Mouse (Mus musculus) bone marrow, adult 2 months (tissue): Measurements from ENCODE around the gene Kcnmb1. TPM values are rescaled to one million over a fixed set of nuclear protein-coding genes. Genes with fewer than 3 reads are reported as not detected.

Experiments
- H3K27ac ChIP-seq: fragments of 200-500 bp; 2 replicates; pipeline ENCODE4 v1.5.1; 2012; ENCODE audit warnings: low read depth, mild to moderate bottlenecking, control low read depth, inconsistent platforms, low read length; ENCODE audit not compliant: control insufficient read depth, poor library complexity, insufficient read depth
- H3K4me1 ChIP-seq: fragments of 200-500 bp; 2 replicates; pipeline ENCODE4 v1.6.1; 2011; ENCODE audit warnings: low read length; ENCODE audit not compliant: control insufficient read depth, insufficient read depth
- H3K4me3 ChIP-seq: fragments of 200-500 bp; replicated peaks from 2 replicates; pipeline ENCODE3; 2011; ENCODE audit warnings: mild to moderate bottlenecking, low read depth, low read length, control low read depth; ENCODE audit not compliant: control insufficient read depth
- CTCF ChIP-seq: fragments of 200-500 bp; IDR thresholded peaks from 2 replicates; pipeline ENCODE4 v1.5.1; 2011; ENCODE audit warnings: low read length, control low read depth; ENCODE audit not compliant: control insufficient read depth, insufficient read depth
- POLR2A ChIP-seq: fragments of 200-500 bp; IDR thresholded peaks from 2 replicates; pipeline ENCODE4 v1.6.1; 2011; ENCODE audit warnings: low read depth, mild to moderate bottlenecking, control low read depth, low read length, borderline replicate concordance; ENCODE audit not compliant: control insufficient read depth
- WGBS: fragments of 180-500 bp; shearing (Covaris S2); methylation state at CpG from one replicate; pipeline ENCODE4 v1.1.7; 2018; 5-methylcytosine and 5-hydroxymethylcytosine counted together
- polyA plus RNA-seq: library from polyadenylated mRNA; stranded (reverse); fragments of >200 nt; gene quantifications from 2 replicates; pipeline ENCODE4 v1.2.4, GENCODE M21; 2011; ENCODE audit warnings: low replicate concordance; ENCODE audit not compliant: missing spikeins, insufficient read depth, insufficient read length

Kcnmb1 gene
- polyA plus RNA-seq, 1 experiment = not detected

DNA sequence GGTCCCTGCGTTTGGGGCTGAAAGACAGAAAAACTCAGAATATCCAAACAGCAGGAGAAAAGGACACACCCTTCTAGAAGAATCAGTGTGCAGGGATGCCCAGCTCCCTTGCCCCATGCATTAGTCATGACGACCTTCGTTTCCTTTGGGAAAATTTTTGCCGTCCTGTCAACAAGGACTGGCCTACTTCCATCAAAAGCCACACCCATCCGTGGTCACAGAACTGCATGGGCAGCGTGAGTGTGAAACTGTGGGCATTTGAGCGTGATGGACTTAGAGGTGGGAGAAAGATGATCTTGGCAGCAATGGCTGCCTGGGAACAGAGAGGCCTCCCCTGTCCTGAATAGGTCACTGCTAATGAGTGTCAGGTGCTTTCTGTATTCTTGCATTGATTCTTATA is 9.3 kb downstream of the Kcnmb1 start:
- TF ChIP-seq POLR2A (no peak), CTCF (no peak)
- Histone ChIP-seq H3K4me1 (no peaks in the 10 kb centered on the region), H3K27ac (no peak overlapping the region), H3K4me3 (no peak overlapping the region)
- 75% methylated on average over 7 of the region's 7 CpGs for WGBS

DNA sequence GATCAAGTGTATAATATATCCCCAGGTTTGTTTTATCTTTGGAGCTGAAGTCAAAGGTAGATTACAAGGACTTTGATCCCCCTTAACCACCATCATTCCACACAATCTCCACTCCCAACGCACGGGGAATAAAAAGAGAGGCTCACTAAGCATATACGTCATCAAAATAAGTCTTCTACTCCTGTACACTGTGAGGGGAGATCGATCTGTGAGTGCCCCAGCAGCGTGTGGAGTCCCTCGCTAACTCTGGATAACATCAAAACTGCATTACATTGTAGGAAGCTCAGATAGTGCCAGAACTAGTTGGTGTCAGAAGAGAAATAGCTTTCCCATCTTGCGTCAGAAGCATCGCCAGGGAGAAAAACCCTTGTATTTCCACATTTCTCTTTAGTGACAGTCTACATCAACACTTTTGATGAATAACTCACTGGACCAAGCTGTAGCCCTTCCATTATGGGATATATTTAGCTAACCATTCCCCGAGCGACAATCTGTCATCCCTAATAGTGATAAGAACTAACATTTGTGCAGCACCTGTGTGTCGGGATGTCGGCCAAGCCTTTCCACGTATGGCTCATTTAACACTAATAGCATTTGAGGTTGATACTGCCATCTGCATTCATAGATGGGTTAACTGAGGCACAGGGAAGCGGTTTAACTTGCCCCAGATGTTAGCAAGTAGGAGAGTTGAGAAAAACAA is 11.7 kb downstream of the Kcnmb1 start:
- 87% methylated on average over 14 of the region's 14 CpGs for WGBS
- no peak for TF ChIP-seq POLR2A
- no peak for TF ChIP-seq CTCF
- H3K4me1 ChIP-seq = no peaks in the 10 kb centered on the region
- no peak overlapping the region for H3K4me3 ChIP-seq
- no peak overlapping the region for H3K27ac ChIP-seq

DNA sequence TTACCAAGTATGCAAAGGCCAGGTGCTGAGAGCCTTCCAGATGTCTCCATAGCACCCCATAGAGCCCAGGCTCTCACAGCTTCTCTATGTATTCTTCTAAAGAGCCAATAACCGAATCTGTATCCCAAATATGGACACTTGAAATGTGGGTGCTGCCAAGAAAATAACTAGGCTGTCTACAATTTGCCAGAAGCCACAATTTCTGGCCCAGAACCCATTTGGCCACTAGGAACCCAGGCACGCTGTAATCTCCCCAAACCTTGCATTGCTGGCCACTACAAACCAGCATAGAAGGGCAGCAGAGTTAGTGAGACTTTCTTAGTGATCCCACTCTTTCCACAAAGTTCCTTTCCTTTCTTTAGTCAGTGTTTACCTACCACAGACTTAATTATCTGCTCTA is 12.3 kb downstream of the Kcnmb1 start:
- Histone ChIP-seq H3K27ac (no peak overlapping the region), H3K4me1 (no peaks in the 10 kb centered on the region), H3K4me3 (no peak overlapping the region)
- TF ChIP-seq CTCF (no peak), POLR2A (no peak)
- WGBS = 81% methylated on average over 2 of the region's 2 CpGs

DNA sequence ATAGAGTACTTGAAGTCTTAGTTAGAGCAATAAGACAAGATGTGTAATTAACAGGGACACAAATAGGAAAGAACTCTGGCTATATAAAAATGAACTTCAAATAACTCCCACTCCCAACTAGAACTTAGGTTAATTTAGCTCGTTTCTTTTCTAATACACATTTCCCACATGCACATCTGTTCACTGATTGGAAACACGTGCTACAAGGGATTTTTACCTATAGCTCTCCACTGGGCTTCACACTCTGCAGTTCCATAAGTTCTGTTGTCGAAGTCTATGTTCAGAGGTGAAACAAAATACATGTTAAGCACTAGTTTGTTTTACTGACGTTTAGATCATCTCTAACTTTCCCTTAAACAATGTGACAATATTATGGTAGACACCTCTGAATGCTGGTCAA is 17.3 kb downstream of the Kcnmb1 start:
- WGBS = 68% methylated on average over 4 of the region's 4 CpGs
- Histone ChIP-seq H3K4me3 (no peak overlapping the region), H3K4me1 (no peaks in the 10 kb centered on the region), H3K27ac (no peak overlapping the region)
- TF ChIP-seq CTCF (no peak), POLR2A (no peak)

DNA sequence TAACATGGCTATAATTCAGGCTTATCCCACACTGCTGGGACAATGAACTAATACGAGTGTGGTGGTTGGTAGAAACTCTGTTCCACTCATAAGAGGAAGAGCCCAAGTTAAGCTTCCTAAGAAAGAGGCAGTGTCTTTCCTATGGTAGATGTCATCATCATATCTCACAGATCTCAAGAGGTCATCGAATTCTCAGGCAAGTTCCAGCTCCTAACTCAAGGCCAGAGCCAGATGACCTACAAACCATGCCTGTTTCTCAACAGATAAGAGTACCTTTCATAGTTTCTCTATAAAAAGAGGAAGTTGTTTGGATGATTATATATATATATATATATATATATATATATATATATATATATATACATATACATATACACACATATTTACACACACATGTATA is 23.7 kb downstream of the Kcnmb1 start:
- Histone ChIP-seq H3K4me3 (no peak overlapping the region), H3K4me1 (no peaks in the 10 kb centered on the region), H3K27ac (no peak overlapping the region)
- 25% methylated on average over 2 of the region's 2 CpGs for WGBS
- TF ChIP-seq CTCF (no peak), POLR2A (no peak)

DNA sequence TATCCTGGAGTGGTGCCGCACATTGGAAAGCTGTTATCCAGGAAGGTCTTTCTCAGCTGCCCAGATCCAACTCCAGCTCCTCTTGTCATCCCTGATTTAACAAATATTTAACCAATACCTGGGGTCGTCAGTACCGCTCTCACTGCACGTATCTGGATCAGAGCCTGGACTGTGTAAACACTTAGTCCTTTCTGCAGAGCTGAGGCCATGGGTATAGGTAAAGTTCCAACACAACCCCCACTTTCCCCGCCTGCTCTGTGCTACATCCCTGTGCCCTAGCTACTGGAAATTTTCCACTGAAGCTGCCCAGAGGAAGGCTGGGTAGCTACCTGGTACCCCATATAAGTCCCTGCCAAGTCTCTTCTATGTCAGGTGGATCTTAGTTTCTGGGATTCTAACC is 27.2 kb downstream of the Kcnmb1 start:
- Histone ChIP-seq H3K4me1 (no peaks in the 10 kb centered on the region), H3K27ac (no peak overlapping the region), H3K4me3 (no peak overlapping the region)
- WGBS = 77% methylated on average over 5 of the region's 5 CpGs
- TF ChIP-seq POLR2A (no peak), CTCF (no peak)

DNA sequence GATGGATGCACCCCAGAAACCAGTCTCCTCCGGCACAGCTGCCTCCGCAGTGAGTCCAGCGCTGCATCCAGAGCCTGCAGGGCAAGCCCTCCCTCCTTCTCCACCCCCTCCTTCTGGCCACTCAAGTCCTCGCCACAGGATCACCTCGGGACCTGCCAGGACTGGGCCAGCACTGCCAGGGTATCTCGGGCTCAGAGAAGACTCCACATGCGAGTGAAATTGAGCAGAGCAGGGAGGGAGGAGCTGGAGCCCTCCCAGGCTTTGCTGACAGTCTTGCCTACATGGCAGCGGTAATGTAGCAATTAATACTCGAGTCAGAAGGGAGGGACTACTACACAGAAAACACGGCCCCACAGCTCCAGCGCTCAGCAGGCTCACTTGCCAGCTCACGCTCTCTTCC is 30.1 kb downstream of the Kcnmb1 start, which contains the start of gene Kcnip1:
TSS of gene Kcnip1 (minus strand) at position 215 of the 400 bp plus-strand sequence.
- Histone ChIP-seq H3K4me1 (no peaks in the 10 kb centered on the region), H3K27ac (no peak within 1 kb of the TSS), H3K4me3 (no peak within 1 kb of the TSS)
- WGBS = 70% methylated on average over 12 of the region's 12 CpGs
- TF ChIP-seq POLR2A = no peak
- no peak for TF ChIP-seq CTCF

DNA sequence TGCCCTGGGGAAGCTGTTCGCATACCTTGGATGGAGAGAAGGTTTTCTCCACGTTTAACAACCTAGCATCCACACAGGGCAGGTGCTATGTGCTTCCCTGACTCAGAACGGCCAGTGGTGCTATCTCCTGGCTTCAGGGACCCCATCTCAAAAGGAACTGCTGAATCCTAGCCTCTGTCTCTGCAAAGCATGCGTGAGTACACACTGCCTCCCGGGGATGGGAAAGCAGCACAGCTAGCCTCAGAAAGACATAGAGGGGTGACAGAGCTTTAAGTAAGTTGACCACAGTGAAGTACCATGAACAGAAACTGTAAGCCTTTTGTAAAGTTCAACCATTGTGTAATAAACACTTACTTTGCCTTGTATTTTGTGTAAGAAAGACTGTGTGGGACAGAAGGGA is 30.7 kb downstream of the Kcnmb1 start:
- 78% methylated on average over 5 of the region's 5 CpGs for WGBS
- no peaks in the 10 kb centered on the region for H3K4me1 ChIP-seq
- H3K4me3 ChIP-seq = no peak overlapping the region
- no peak overlapping the region for H3K27ac ChIP-seq
- TF ChIP-seq POLR2A (no peak), CTCF (no peak)

DNA sequence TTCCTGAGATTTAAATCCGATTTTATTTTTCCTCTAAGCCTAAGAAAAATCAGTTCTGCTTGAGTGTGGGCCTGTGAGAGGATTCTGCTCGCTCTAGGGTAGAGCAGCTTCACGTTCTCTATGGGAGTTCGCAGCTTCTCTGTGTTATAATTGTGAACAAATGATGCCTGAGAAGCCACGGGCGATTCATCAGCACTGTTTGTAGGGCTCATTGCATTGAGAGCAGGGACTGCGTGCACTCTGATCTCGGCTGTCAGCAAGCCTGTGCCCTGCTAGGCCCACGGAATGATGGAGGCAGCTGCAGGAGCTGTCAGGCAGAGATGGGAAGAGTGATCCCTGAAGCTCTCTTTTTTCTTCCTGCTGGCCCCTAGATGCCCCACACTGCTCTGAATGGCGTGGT is 35.4 kb downstream of the Kcnmb1 start:
- Histone ChIP-seq H3K4me1 (no peaks in the 10 kb centered on the region; the same call in 1 of the 2 replicates), H3K4me3 (no peak overlapping the region), H3K27ac (no peak overlapping the region)
- TF ChIP-seq POLR2A = no peak
- TF ChIP-seq CTCF = no peak
- 80% methylated on average over 10 of the region's 10 CpGs for WGBS

DNA sequence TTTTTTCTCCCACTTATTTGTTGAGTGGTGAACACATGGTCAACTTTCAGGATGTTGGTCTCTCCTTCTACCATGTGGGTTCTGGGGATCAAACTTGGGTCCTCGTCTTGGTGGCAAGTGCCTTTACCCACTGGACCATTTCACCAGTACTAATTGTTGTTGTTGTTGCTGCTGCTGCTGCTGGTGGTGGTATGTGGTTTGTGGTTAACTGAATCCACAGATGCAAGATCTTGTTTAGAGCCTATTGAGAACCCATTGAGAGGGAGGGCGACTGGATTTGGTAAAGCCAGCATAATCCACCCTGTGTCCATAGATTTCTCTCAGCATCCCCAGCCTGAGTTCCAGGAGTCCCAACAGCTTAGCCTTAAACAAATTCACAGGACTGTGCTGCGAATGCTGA is 37.6 kb downstream of the Kcnmb1 start:
- Histone ChIP-seq H3K27ac (no peak overlapping the region), H3K4me3 (no peak overlapping the region), H3K4me1 (no peaks in the 10 kb centered on the region; the same call in 1 of the 2 replicates)
- TF ChIP-seq CTCF (no peak), POLR2A (no peak)
- 33% methylated on average over 3 of the region's 3 CpGs for WGBS
